Mouse (Mus musculus) gastrocnemius, adult 8-10 months (tissue): ENCODE measurements around the gene Cmtr1. TPM values are rescaled to one million over a fixed set of nuclear protein-coding genes. Genes with fewer than 3 reads are reported as not detected.

Experiments
- DNase-seq, 2 experiments: peaks; one replicate each; pipeline ENCODE4 v3.0.0; 2022; ENCODE audit warnings: low spot score in 2 of 2
- total RNA-seq, 4 experiments: library from RNA; stranded (reverse); gene quantifications; 2 replicates each; pipeline ENCODE4 v1.2.4; 2022

Cmtr1 gene
- total RNA-seq, 4 experiments from 2014 or later = 41.0 to 61.0 (median 54.3) TPM

DNA sequence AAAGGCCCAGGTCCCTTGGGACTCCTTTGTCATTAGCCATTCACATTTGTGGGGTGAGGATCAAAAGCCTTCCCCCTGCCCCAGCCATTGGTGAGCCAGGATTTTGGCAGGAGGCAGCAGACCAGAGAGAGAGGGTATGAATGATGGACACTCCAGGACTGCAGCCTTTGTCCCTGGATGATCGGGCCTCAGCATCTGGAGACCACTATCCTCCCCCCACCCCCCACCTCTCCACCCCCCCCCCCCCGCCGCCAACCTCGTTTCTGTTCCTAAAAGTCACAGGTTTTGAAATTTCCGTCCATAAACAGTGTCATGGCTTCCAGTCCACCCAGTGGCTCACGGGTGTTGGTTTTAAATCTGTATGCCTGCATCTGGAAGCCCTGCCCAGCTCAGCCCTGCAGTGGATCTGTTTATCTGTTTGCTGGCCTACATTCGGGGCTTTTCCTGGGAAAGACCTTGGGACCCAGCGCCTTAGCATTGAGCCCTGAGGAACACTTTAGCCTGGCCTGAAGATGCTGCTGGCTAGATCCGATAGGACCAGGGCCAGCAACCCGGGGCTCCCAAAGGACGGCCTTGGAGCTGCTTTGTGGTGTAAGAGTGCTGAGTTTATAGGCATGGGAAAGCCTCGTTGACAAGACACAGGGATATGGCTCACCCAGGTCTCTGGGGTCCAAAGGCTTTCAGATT lies 71.0 kb downstream of the Cmtr1 start:
- DNase-seq = no peak

DNA sequence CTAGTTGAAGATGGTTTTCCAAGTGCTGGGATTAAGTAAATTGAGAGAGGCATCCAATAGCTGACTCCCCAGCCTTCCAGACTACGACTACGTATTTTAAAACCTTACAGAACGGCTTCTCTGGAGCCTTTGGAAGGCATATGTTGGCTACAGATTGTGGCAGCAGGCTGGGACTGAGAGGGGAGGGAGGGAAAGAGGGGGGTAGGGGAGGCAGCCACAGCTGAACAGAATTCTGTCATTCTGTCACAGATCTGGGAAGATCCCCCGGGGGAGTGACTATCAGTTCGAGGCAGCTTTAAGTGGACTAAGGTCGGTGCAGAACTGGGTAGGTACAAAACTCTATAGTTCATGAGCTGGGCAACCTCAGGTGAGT lies 71.5 kb downstream of the Cmtr1 start:
- DNase-seq = no peak

DNA sequence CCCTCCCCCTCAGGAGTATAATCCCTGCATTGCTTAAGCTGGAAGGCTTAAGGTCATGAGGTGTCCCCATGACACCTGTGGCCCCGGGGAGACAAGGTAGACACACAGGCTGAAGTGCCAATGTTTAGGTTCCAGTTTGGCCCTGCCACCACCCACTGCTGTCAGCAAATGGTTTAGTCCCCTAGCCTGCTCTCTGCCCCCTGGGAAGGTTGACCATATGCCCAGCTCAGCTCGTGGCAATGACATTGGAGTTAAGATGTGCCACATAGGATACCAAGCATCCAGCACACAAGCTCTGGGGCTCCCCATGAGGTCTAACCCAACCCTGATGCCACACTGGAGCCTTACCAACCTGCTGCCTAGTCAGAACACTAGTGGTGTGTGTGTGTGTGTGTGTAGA lies 72.1 kb downstream of the Cmtr1 start:
- DNase-seq = no peak

DNA sequence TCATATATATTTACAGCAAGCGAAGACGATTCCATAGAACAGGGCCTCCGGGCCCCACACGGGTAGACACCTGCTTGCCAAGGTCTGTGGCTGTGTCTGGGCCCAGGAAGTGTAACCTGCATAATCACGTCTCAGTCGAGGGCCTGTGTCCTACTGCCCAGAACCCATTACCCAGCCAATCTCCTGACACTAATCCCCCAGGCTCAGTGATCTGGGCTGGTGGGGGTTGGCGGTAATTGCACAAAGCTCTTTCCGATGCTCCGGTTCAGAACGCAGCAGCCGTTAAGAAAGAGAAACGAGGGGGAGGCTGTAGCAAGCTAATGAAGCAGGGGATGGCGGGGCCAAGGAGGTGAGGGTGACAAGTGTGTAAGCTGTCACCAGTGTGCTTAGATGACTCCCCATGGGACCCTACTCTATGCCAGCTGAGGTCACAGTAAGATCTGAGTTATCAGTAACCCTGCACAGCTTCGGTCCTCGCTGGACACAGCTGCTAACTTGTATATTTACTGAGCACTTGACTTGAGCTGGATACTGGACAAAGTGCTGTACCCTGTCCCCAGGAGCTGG lies 76.1 kb downstream of the Cmtr1 start:
- no peak for DNase-seq

DNA sequence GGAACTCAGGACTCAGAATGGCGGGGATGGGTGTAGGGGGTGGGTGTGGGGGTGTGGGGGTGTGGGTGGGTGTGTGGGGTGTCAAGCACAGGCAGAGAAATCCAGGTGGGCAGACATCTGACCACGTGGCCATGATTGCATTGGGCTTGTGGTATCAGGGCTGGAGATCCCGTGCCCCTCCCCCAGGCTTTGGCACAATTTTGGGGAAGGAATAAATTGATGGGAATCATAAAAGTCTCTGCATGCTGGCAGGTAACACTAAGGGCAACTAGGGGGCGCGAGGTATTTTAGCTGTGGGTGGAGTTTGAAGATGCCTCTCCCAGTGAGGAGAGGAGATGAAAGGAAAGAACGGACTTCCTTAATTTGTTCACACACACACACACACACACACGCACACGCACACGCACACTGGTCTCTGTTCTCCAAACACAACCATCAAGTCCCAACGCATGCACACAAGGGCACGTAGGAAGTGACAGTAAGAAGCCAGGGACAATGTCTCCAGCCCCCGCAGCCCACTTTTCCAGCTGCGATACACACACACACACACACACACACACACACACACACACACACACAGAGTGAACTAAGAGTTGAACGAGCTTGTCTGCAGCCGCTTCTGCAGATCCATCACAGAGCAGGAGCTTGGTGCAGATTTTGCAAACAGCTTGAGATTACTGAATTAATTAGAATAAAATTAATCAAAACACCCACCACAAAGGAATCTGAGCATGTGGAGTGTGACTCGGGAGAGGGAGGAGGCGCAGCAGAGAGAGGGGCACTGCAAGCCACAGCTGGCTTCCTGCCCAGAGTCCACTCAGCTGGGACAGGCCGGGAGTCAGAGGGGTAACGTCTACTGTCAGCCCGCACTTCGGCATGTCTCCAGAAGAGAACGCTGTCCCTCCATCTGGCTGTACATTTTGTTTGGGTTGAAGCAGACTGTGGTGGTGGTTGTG lies 77.7 kb downstream of the Cmtr1 start:
- no peak for DNase-seq

DNA sequence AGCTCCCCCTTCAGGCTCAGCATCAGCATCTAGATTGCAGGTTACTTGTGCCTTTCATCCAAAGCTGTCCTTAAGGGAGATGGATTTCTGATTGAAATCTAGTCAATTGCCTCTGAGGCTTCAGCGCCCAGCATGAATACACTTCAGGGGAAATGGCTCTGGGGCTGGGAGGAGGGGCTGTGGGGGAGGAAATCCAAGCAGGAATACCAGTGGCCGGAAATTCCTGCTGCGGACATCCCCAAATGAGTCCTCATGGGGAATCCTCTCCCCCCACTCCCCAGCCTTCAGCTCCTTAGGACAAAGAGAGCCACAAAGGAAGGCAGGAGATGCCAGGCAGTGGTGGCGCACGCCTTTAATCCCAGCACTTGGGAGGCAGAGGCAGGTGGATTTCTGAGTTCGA lies 87.1 kb downstream of the Cmtr1 start:
- no peak for DNase-seq

DNA sequence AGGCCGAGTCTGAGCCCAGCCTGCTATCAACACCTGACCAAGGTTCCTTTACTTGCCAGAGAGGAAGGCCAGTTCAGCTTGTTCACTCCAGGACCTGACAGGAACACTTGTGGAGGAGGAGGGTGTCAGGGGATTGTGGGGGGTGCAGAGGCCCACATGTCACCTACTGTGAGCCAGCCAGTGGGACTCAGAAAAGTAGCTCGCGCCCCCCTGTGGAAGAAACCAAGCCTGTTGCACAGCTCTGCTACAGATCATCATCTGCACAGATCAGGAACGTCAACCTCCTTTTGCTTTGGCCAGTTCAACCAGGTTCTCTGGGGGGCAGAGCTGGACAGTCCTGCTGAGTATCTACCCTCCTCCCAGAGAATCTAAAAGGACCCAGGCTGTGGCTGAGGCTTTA lies 94.1 kb downstream of the Cmtr1 start:
- DNase-seq = no peak

Other genes with a start within 250 kb of the Cmtr1 start
- gene Pim1, start 169.8 kb upstream of the Cmtr1 start, total RNA-seq = 10 to 100 TPM in 2 of 4 experiments, 1 to 10 TPM in 2; 8.6 to 18.9 (median 11.3) TPM
- gene Gm17657, start 111.0 kb upstream of the Cmtr1 start, total RNA-seq = not detected
- 10 to 100 TPM in 2 of 4 experiments, 1 to 10 TPM in 2; 9.4 to 13.6 (median 10.0) TPM for gene Tbc1d22b, start 110.8 kb upstream of the Cmtr1 start, total RNA-seq
- not detected for gene Tmem217, start 108.2 kb upstream of the Cmtr1 start, total RNA-seq
- gene Rnf8, start 45.8 kb upstream of the Cmtr1 start, total RNA-seq = 10 to 100 TPM; 15.2 to 23.7 (median 19.9) TPM
- gene Gm28043, start 45.7 kb upstream of the Cmtr1 start, total RNA-seq = under 1 TPM; 0.35 to 0.87 (median 0.59) TPM
- 1 to 10 TPM; 4.9 to 9.5 (median 6.6) TPM for gene Ccdc167, start 56.4 kb downstream of the Cmtr1 start, total RNA-seq